Mouse (Mus musculus): ENCODE measurements around the gene Vpreb1. TPM values are rescaled to one million over a fixed set of nuclear protein-coding genes. Genes with fewer than 3 reads are reported as not detected.

The Vpreb1 gene
- polyA plus RNA-seq, 1 experiment from 2014 or later = 6.4 TPM

DNA sequence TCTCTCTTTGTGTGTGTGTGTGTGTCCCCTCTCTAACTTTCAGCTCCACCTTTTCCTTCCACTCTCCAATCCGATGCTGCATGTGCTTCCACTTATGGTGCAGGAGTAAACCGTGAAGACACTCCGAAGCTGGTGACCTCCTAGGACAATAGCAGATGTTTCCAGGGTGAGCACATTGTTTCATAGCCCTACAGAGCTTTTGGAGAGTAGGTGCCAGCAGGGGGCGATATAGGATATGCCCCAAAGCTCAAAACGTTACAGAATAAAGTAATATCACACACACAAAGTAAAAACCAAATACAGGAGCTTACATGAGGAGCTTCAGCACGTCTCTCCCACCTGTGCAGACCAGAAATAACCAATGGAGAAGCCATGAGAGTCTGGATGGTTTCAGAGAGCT lies 15.8 kb downstream of the Vpreb1 start:
- H3K9ac ChIP-seq = no peak overlapping the region
- no peak overlapping the region for H3K27ac ChIP-seq (replicated peaks)
- no peaks in the 10 kb centered on the region for H3K9me3 ChIP-seq (replicated peaks)
- no peaks in the 10 kb centered on the region for H3K27me3 ChIP-seq
- H3K36me3 ChIP-seq (replicated peaks) = no peaks in the 10 kb centered on the region
- 16% methylated on average over 6 of the region's 6 CpGs for WGBS (ENCODE audit: insufficient replicate concordance)
- no peaks in the 10 kb centered on the region for H3K4me1 ChIP-seq (replicated peaks)
- no peak for ATAC-seq (ENCODE audit: insufficient read depth)
- no peak overlapping the region for H3K4me3 ChIP-seq (replicated peaks)
- H3K4me2 ChIP-seq = no peak overlapping the region

DNA sequence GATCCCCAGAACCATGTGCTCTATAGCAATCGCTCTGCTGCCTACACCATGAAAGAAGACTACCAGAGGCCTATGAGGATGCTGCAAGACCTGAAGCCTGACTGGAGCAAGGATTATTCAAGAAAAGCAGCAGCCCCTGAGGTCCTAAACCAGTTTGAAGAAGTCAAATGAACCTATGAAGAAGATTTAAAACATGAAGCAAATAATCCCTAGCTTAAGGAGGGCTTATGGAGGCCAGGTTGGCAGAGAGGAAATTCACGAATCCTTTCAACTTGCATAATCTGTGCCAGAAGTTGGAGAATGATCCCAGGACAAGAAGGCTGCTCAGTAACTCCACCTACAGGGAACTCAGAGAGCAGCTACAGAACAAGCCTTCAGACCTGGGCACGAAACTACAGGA lies 18.2 kb downstream of the Vpreb1 start:
- Histone ChIP-seq H3K36me3 (replicated peaks) (no peaks in the 10 kb centered on the region), H3K4me1 (replicated peaks) (no peaks in the 10 kb centered on the region), H3K27me3 (no peaks in the 10 kb centered on the region), H3K4me2 (no peak overlapping the region), H3K4me3 (replicated peaks) (no peak overlapping the region), H3K27ac (replicated peaks) (no peak overlapping the region), H3K9me3 (replicated peaks) (no peaks in the 10 kb centered on the region), H3K9ac (no peak overlapping the region)
- 59% methylated on average over 3 of the region's 3 CpGs for WGBS (ENCODE audit: insufficient replicate concordance)
- ATAC-seq (ENCODE audit: insufficient read depth) = no peak

DNA sequence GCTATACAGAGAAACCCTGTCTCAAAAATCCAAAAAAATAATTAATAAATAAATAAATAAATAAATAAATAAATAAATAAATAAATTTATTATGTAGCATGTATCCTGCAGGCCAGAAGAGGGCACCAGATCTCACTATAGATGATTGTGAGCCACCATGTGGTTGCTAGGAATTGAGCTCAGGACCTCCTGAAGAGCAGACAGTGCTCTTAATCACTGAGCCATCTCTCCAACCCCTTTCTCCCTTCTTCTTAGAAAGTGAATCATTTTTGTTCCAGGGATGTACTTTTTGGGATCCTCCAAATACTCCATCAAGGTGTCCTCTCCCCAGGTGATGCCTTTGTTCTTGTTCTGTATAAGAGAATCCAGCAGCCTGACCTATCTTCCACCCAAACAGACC lies 21.4 kb downstream of the Vpreb1 start:
- no peak overlapping the region for H3K4me3 ChIP-seq (replicated peaks)
- H3K4me1 ChIP-seq (replicated peaks) = no peaks in the 10 kb centered on the region
- no peaks in the 10 kb centered on the region for H3K36me3 ChIP-seq (replicated peaks)
- H3K27ac ChIP-seq (replicated peaks) = no peak overlapping the region
- H3K9me3 ChIP-seq (replicated peaks) = no peaks in the 10 kb centered on the region
- no peak overlapping the region for H3K4me2 ChIP-seq
- no peak overlapping the region for H3K9ac ChIP-seq
- ATAC-seq (ENCODE audit: insufficient read depth) = no peak
- H3K27me3 ChIP-seq = no peaks in the 10 kb centered on the region

DNA sequence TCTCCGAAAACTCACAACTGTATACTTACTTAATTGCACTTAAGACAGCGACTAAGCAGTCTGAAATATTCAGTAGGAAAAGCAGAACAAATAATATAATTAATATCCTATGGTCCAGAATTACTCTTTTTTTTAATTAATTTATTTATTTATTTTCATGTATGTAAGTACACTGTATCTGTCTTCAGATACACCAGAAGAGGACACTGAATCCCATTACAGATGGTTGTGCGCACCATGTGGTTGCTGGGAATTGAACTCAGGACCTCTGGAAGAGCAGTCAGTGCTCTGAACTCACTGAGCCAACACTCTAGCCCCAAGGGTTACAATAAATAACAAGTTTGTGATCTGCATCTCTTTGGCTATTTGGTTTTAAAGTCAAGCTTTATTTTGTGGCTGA lies 41.0 kb downstream of the Vpreb1 start:
- 77% methylated on average over 3 of the region's 3 CpGs for WGBS (ENCODE audit: insufficient replicate concordance)

DNA sequence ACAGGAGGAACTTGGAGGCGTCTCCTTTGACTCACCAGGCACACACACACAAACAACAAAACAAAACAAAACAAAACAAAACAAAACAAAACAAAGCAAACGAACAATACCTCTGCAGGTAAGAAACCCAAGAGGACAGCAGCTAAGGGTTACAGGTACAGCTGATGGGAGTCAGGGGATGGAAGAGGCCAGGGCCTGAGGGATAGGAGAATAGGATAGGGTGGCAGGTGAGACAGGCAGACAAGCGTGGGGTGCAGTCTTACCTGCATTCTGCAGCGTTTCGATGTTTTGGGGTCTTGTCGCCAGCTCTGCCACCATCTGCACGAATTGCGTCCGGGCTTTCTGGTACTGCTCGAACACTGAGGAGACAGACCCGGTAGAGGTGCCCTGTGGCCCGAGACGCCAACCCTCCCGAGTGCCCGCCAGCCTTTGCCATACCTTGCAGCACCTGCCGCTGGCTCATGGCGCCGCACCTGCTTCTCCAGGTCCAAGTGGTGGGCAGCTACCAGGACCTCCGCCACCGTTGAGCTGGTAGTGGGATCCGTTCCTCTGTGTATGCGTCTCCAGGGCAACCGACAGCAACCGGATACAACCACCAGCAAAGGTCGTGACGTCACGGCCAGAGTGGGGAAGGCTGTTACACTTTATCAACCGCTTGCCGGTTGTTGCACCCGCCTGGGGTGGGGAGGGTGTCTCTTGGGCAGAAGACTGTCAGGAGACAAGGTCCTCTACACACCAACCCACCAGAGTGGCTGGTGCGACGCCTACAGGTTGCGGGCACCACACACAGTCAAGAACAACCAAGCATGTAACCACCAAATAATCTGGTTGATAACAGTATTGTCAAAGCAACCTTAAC lies 41.7 kb downstream of the Vpreb1 start, which contains the start of gene Spag6l:
Gene Spag6l (minus strand): TSS at position 700 of the 859 bp plus-strand sequence.
- peak within 1 kb of the TSS; percentile 51 for H3K4me3 ChIP-seq (replicated peaks)
- no peaks in the 10 kb centered on the region for H3K9me3 ChIP-seq (replicated peaks)
- peak; percentile 61 for ATAC-seq (ENCODE audit: insufficient read depth)
- no peaks in the 10 kb centered on the region for H3K36me3 ChIP-seq (replicated peaks)
- H3K27me3 ChIP-seq = no peaks in the 10 kb centered on the region
- H3K27ac ChIP-seq (replicated peaks) = no peak within 1 kb of the TSS
- H3K4me1 ChIP-seq (replicated peaks) = peaks cover 9% of the 10 kb centered on the region
- peak within 1 kb of the TSS; percentile 81 for H3K4me2 ChIP-seq
- H3K9ac ChIP-seq = no peak within 1 kb of the TSS
- 7% methylated on average over 33 of the region's 33 CpGs for WGBS (ENCODE audit: insufficient replicate concordance)

More for the DNA sequence above, 41.0 kb downstream of the Vpreb1 start:
- no peak overlapping the region for H3K27ac ChIP-seq (replicated peaks)
- H3K4me1 ChIP-seq (replicated peaks) = peaks cover 9% of the 10 kb centered on the region
- no peak overlapping the region for H3K9ac ChIP-seq
- no peak overlapping the region for H3K4me3 ChIP-seq (replicated peaks)
- no peaks in the 10 kb centered on the region for H3K27me3 ChIP-seq
- H3K36me3 ChIP-seq (replicated peaks) = no peaks in the 10 kb centered on the region
- H3K4me2 ChIP-seq = no peak overlapping the region
- ATAC-seq (ENCODE audit: insufficient read depth) = no peak
- H3K9me3 ChIP-seq (replicated peaks) = no peaks in the 10 kb centered on the region

DNA sequence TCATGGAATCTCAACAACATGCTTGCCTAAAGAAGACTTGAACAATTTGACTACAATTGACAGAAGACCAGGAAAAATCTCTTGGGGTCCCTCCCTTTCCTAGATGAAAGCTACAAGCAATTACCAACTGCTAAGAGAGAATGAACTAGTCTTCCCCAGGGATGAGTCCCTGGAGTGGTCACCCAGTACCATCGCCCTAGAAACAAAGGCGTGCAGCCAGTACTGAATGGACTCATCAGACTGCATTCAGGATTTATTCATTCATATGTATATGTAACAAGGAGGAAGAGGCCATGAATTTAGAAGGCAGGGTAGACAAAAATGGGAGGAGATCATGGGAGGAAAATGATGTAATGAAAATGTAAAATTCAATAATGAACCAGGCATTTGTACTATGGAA lies 44.4 kb downstream of the Vpreb1 start:
- Histone ChIP-seq H3K27ac (replicated peaks) (no peak overlapping the region), H3K4me2 (no peak overlapping the region), H3K9me3 (replicated peaks) (no peaks in the 10 kb centered on the region), H3K9ac (no peak overlapping the region), H3K4me3 (replicated peaks) (no peak overlapping the region), H3K4me1 (replicated peaks) (peaks cover 9% of the 10 kb centered on the region), H3K27me3 (no peaks in the 10 kb centered on the region), H3K36me3 (replicated peaks) (no peaks in the 10 kb centered on the region)
- WGBS (ENCODE audit: insufficient replicate concordance) = 82% methylated on average over 2 of the region's 2 CpGs
- ATAC-seq (ENCODE audit: insufficient read depth) = no peak

DNA sequence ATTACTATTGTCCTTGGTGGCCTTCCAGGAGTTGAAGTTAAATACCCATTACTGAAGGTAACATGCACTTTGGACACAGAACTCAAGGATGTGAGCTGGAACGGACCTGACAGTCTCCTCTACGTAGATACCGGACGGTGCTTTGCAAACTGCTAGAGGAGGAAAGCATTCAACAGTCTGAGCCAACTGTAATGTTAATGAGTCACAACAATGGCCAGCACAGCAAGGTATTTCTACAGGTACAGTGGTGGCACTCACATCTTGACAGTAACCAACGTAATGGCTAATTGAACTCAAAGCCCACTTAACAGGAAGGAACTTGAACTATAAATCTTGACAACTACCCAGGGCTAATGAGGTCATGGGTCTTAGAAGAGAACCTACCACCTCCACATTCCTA lies 45.2 kb downstream of the Vpreb1 start:
- no peaks in the 10 kb centered on the region for H3K36me3 ChIP-seq (replicated peaks)
- H3K9ac ChIP-seq = no peak overlapping the region
- no peak for ATAC-seq (ENCODE audit: insufficient read depth)
- H3K27ac ChIP-seq (replicated peaks) = no peak overlapping the region
- H3K4me1 ChIP-seq (replicated peaks) = peaks cover 9% of the 10 kb centered on the region
- 52% methylated on average over 5 of the region's 5 CpGs for WGBS (ENCODE audit: insufficient replicate concordance)
- no peak overlapping the region for H3K4me3 ChIP-seq (replicated peaks)
- H3K27me3 ChIP-seq = no peaks in the 10 kb centered on the region
- no peak overlapping the region for H3K4me2 ChIP-seq
- no peaks in the 10 kb centered on the region for H3K9me3 ChIP-seq (replicated peaks)

Other genes with a start within 250 kb of the Vpreb1 start
- gene Olfr19, start 194.4 kb downstream of the Vpreb1 start, polyA plus RNA-seq (2015; fragmentation: Nextera tagmentation; extraction: Ambion mirVana) = not detected in 2 replicates
- not detected in 2 replicates for gene Spag6l, start 41.4 kb downstream of the Vpreb1 start, polyA plus RNA-seq (2015; fragmentation: Nextera tagmentation; extraction: Ambion mirVana)
- gene Igll1, start 6.9 kb downstream of the Vpreb1 start, polyA plus RNA-seq (2015; fragmentation: Nextera tagmentation; extraction: Ambion mirVana) = 10.3 and 13.9 TPM in 2 replicates
- 20.3 and 24.5 TPM in 2 replicates for gene Top3b, start 107 bp downstream of the Vpreb1 start, polyA plus RNA-seq (2015; fragmentation: Nextera tagmentation; extraction: Ambion mirVana)
- gene Ppm1f, start 25.6 kb upstream of the Vpreb1 start, polyA plus RNA-seq (2015; fragmentation: Nextera tagmentation; extraction: Ambion mirVana) = 6.9 and 7.3 TPM in 2 replicates
- 80.3 and 82.0 TPM in 2 replicates for gene Mapk1, start 112.5 kb upstream of the Vpreb1 start, polyA plus RNA-seq (2015; fragmentation: Nextera tagmentation; extraction: Ambion mirVana)
- gene Ypel1, start 198.9 kb upstream of the Vpreb1 start, polyA plus RNA-seq (2015; fragmentation: Nextera tagmentation; extraction: Ambion mirVana) = 1.0 and 1.2 TPM in 2 replicates
- gene Ppil2, start 240.4 kb upstream of the Vpreb1 start, polyA plus RNA-seq (2015; fragmentation: Nextera tagmentation; extraction: Ambion mirVana) = 57.2 and 57.7 TPM in 2 replicates